ENCODE assay signal across 8 mouse cellular contexts in genomic region chr14:55659960-55660573, GRCm38 (mm10). TPM values are rescaled to one million over a fixed set of nuclear protein-coding genes. Genes with fewer than 3 reads are reported as not detected.
DNase-seq lines count a peak whose midpoint lies in the region; ATAC-seq and TF ChIP-seq lines count a peak whose summit lies in the region.

Gene Mdp1, minus strand, starts transcription at chr14:55660508.

- H3K27ac ChIP-seq in forebrain, embryonic 14.5 days (ENCODE audit: low read depth, low read length), result peak within 1 kb of the TSS; percentile 45
- peak within 1 kb of the TSS; percentile 81 for H3K27ac ChIP-seq in liver, postnatal 0 days (ENCODE audit: low read depth)
- H3K27ac ChIP-seq in neural tube, embryonic 13.5 days (replicated peaks), result peak within 1 kb of the TSS; percentile 86

- 0 out of 2 replicates have a peak, but pooled peaks have one; percentile 13 for TF ChIP-seq EP300 in liver, postnatal 0 days (IDR thresholded peaks at IDR 0.05; ENCODE audit: low read depth)

- H3K4me3 ChIP-seq in G1E (ENCODE audit: low read depth, low read length), result peak within 1 kb of the TSS; percentile 72
- H3K4me3 ChIP-seq in forebrain, embryonic 14.5 days (ENCODE audit: low read depth, low read length), result peak within 1 kb of the TSS; percentile 54
- peak within 1 kb of the TSS; percentile 73 for H3K4me3 ChIP-seq in liver, postnatal 0 days (ENCODE audit: low read depth, low read length)
- peak within 1 kb of the TSS; percentile 71 for H3K4me3 ChIP-seq in neural tube, embryonic 13.5 days

- intact Hi-C loops in heart, postnatal 10 days (cut with DNase I), result loop anchor here (2.0 kb wide), 1 partner anchor 15 kb away; no protein-coding TSS in a partner anchor

- no peaks in the 10 kb centered on the region for H3K9me3 ChIP-seq in G1E (replicated peaks)
- H3K9me3 ChIP-seq in forebrain, embryonic 14.5 days (replicated peaks; ENCODE audit: control insufficient read depth, low read length), result no peaks in the 10 kb centered on the region
- no peaks in the 10 kb centered on the region for H3K9me3 ChIP-seq in liver, postnatal 0 days (ENCODE audit: low read length)
- no peaks in the 10 kb centered on the region for H3K9me3 ChIP-seq in neural tube, embryonic 13.5 days

- peaks cover 22% of the 10 kb centered on the region for H3K4me1 ChIP-seq in G1E (ENCODE audit: insufficient read depth, low read depth, low read length)
- H3K4me1 ChIP-seq in forebrain, embryonic 14.5 days (ENCODE audit: control insufficient read depth, insufficient read depth, low read length), result no peaks in the 10 kb centered on the region
- H3K4me1 ChIP-seq in liver, postnatal 0 days (ENCODE audit: insufficient read depth), result 0 out of 2 replicates have a peak, but pooled peaks cover 5% of the 10 kb centered on the region
- peaks cover 16% of the 10 kb centered on the region for H3K4me1 ChIP-seq in neural tube, embryonic 13.5 days (replicated peaks)

- no peaks in the 10 kb centered on the region for H3K27me3 ChIP-seq in G1E (ENCODE audit: insufficient read depth, low read length)
- no peaks in the 10 kb centered on the region for H3K27me3 ChIP-seq in forebrain, embryonic 14.5 days (replicated peaks; ENCODE audit: control insufficient read depth, insufficient read depth, low read length)
- H3K27me3 ChIP-seq in liver, postnatal 0 days (ENCODE audit: insufficient read depth, low read length), result no peaks in the 10 kb centered on the region
- H3K27me3 ChIP-seq in neural tube, embryonic 13.5 days, result no peaks in the 10 kb centered on the region

- peak within 1 kb of the TSS; percentile 78 for H3K9ac ChIP-seq in forebrain, embryonic 14.5 days (ENCODE audit: low read length)
- peak within 1 kb of the TSS; percentile 85 for H3K9ac ChIP-seq in liver, postnatal 0 days (replicated peaks)
- H3K9ac ChIP-seq in neural tube, embryonic 13.5 days, result peak within 1 kb of the TSS; percentile 83

- under 1% methylated on average over 39 of the region's 39 CpGs for WGBS in forebrain, embryonic 14.5 days
- WGBS in large intestine, adult 2 months, result under 1% methylated on average over 39 of the region's 39 CpGs
- under 1% methylated on average over 39 of the region's 39 CpGs for WGBS in liver, postnatal 0 days (ENCODE audit: insufficient replicate concordance)
- WGBS in neural tube, embryonic 13.5 days, result under 1% methylated on average over 39 of the region's 39 CpGs

- no peak for TF ChIP-seq CTCF in G1E (IDR thresholded peaks at IDR 0.05; ENCODE audit: low read depth, low read length)
- TF ChIP-seq CTCF in liver, postnatal 0 days (IDR thresholded peaks at IDR 0.05; ENCODE audit: low read depth), result peak; percentile 66

- H3K4me2 ChIP-seq in forebrain, embryonic 14.5 days (ENCODE audit: low read length), result peak within 1 kb of the TSS; percentile 65
- H3K4me2 ChIP-seq in liver, postnatal 0 days (ENCODE audit: low read depth, low read length), result peak within 1 kb of the TSS; percentile 82
- peak within 1 kb of the TSS; percentile 68 for H3K4me2 ChIP-seq in neural tube, embryonic 13.5 days

- peak; percentile 70 for DNase-seq in G1E (ENCODE audit: low spot score)
- peak; percentile 67 for DNase-seq in cerebellum, adult 11 months
- peak; percentile 94 for DNase-seq in forebrain, embryonic 14.5 days (ENCODE audit: low spot score)
- DNase-seq in heart, postnatal 10 days, result peak; percentile 82 to 87
- DNase-seq in large intestine, adult 2 months (ENCODE audit: low read depth, low spot score), result no peak
- DNase-seq in liver, postnatal 0 days, result peak; percentile 86
- peak; percentile 89 for DNase-seq in telencephalon, adult 2 months (ENCODE audit: low read depth, low spot score)

- peaks cover 65% of the 10 kb centered on the region for H3K36me3 ChIP-seq in G1E (replicated peaks)
- peaks cover 26% of the 10 kb centered on the region for H3K36me3 ChIP-seq in forebrain, embryonic 14.5 days (ENCODE audit: control insufficient read depth, insufficient read depth, low read length)
- peaks cover 23% of the 10 kb centered on the region for H3K36me3 ChIP-seq in liver, postnatal 0 days (replicated peaks; ENCODE audit: insufficient read depth, low read length)
- H3K36me3 ChIP-seq in neural tube, embryonic 13.5 days, result peaks cover 43% of the 10 kb centered on the region

- peak; percentile 81 for ATAC-seq in G1E (ENCODE audit: extremely low read depth, insufficient number of reproducible peaks, low FRiP score, poor library complexity, severe bottlenecking)
- peak; percentile 96 for ATAC-seq in forebrain, embryonic 14.5 days
- peak; percentile 98 for ATAC-seq in liver, postnatal 0 days
- peak; percentile 94 for ATAC-seq in neural tube, embryonic 13.5 days (ENCODE audit: low read depth)

RNA-seq across cellular contexts. Expression of gene Mdp1, which starts in this region (rescaled TPM):
- 18.4 and 28.0 TPM in 2 replicates for total RNA-seq in G1E (2014; fragmentation: Nextera tagmentation)
- total RNA-seq in G1E (2017), result 45.8 and 46.5 TPM in 2 replicates
- polyA plus RNA-seq in G1E (2012), result 9.4 and 12.2 TPM in 2 replicates
- polyA plus RNA-seq in forebrain, embryonic 14.5 days (2014; fragmentation: Nextera tagmentation; extraction: Ambion mirVana), result 62.7 and 64.4 TPM in 2 replicates
- 10 to 100 TPM; 55.6 to 72.2 TPM for total RNA-seq in heart, postnatal 10 days (2021)
- 44.6 and 50.6 TPM in 2 replicates for polyA plus RNA-seq in large intestine, adult 2 months (2012; rRNA removed)
- polyA plus RNA-seq in liver, postnatal 0 days (2015; fragmentation: Nextera tagmentation; extraction: Ambion mirVana), result 16.0 and 16.1 TPM in 2 replicates
- 68.6 and 70.4 TPM in 2 replicates for polyA plus RNA-seq in neural tube, embryonic 13.5 days (2015; fragmentation: Nextera tagmentation; extraction: Ambion mirVana)
